Mouse (Mus musculus): ENCODE data around the gene Mroh8.

- TF ChIP-seq CTCF (IDR thresholded peaks at IDR 0.05; ENCODE audit: low read depth, low read length): no peak
- no peak for TF ChIP-seq GATA1 (IDR thresholded peaks at IDR 0.05; ENCODE audit: borderline replicate concordance, low read length)
- TF ChIP-seq TAL1 (conservative IDR thresholded peaks at IDR 0.05; ENCODE audit: low read depth, low read length): no peak
Measured at GRCm38 (mm10) chr2:157308273-157308917, 29.0 kb upstream of the Mroh8 start.

Measured in G1E (cell line).